Mouse (Mus musculus): ENCODE measurements at regions not wholly inside any gene's neighbourhood (a gene's known extent, or its start where the extent isn't known, plus 50 kb on each side); places are given as distances from the start of the nearest gene placed in this dataset.

GRCm38 (mm10) chr2:17882389-17882788, 114.4 kb downstream of the H2al2a start:
- TF ChIP-seq CTCF (IDR thresholded peaks at IDR 0.05; ENCODE audit: extremely low read depth, insufficient read depth, low read length), result no peak
- TF ChIP-seq POLR2A (IDR thresholded peaks at IDR 0.05; ENCODE audit: extremely low read depth, insufficient read depth, low read length), result no peak

Data from cortical plate, adult 2 months (tissue).